Mouse (Mus musculus) liver, adult 2 months (tissue): ENCODE measurements at regions not wholly inside any gene's neighbourhood (a gene's known extent, or its start where the extent isn't known, plus 50 kb on each side); places are given as distances from the start of the nearest gene placed in this dataset.

Experiments used
- CTCF ChIP-seq: fragments of 200-500 bp; IDR thresholded peaks from 2 replicates; pipeline ENCODE4 v1.5.1; 2011; ENCODE audit warnings: low read depth, low read length, control low read depth
- POLR2A ChIP-seq: fragments of 200-500 bp; IDR thresholded peaks from 2 replicates; pipeline ENCODE4 v1.6.1; 2011; ENCODE audit warnings: low read length, control low read depth; ENCODE audit not compliant: insufficient read depth; ENCODE audit errors: extremely low read depth

- TF ChIP-seq CTCF (no peak), POLR2A (no peak)
Measured at GRCm38 (mm10) chr10:66951231-66951822, 144.6 kb upstream of the Jmjd1c start.
